Mouse (Mus musculus) megakaryocyte, embryonic 14.5 days (primary cell): Measurements from ENCODE around the gene Larp1.

Source experiments
- FLI1 ChIP-seq: IDR thresholded peaks from 2 replicates; pipeline ENCODE4 v1.6.1; 2012; ENCODE audit warnings: low read length, inconsistent platforms, mixed read lengths
- GATA1 ChIP-seq: IDR thresholded peaks from 3 replicates; pipeline ENCODE4 v1.6.1; 2012; ENCODE audit warnings: mixed read lengths, low read length, inconsistent platforms, borderline replicate concordance

DNA sequence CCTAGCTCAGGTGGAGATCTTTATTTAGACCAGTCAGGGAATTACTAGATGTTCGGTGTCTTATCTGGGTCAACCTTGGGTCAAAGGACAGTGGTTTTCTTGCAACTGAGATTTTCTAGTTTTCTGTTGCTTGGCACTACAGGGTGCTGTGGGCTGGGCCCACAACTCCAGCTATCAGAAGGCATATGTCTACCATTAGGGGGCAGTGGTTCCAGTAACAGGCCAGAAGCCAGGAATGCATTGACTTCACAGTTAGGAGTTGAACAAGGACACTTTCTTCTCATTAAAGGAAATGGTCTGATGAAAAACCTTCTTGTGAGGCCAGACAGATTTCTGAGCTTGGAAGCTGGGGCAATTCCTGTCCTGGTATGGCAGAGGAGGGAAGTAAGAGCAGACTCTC is 30.2 kb downstream of the Larp1 start:
- TF ChIP-seq GATA1 (no peak), FLI1 (no peak)
